Mouse (Mus musculus): Measurements from ENCODE around the gene Fam13a.

Fam13a gene

DNA sequence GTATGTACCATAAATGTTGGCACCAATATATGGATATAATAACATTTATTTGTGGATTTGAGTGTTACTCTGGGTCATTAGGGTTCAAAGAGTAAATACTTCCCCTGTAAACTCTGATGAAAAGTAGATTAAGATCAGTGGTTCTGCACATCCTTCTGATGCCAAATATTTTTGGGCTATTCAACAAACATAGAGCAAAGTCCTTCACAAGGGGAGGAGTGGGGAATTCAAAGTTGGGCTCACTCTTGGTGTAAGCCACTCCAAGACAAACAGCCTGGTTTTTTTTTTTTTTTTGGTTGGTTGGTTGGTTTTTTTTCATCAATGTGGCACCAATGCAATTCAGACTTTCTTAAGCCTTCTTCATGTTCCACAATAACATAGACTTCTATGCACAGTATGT lies 86.6 kb downstream of the Fam13a start:
- DNase-seq (ENCODE audit: extremely low read depth, insufficient read length, low spot score): no peak

DNA sequence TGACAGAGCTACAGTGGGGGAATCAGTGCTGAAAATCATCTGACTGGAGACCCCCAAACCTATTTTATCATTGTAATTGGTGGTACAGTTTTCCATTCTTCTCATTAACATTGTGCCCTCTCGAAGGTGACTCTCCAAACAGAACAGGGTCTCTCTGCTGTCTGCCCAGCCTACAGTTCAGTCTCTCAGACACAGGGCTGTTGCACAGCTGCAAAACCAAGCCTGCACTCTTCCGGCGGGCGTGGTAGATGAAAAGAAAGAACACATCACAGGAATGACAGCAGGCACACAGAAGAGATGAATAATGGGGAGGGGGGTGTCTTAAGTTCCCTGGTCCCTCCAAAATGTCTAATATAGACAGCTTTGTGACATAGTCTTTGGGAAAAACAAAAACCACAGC lies 90.2 kb downstream of the Fam13a start:
- no peak for DNase-seq (ENCODE audit: extremely low read depth, insufficient read length, low spot score)

DNA sequence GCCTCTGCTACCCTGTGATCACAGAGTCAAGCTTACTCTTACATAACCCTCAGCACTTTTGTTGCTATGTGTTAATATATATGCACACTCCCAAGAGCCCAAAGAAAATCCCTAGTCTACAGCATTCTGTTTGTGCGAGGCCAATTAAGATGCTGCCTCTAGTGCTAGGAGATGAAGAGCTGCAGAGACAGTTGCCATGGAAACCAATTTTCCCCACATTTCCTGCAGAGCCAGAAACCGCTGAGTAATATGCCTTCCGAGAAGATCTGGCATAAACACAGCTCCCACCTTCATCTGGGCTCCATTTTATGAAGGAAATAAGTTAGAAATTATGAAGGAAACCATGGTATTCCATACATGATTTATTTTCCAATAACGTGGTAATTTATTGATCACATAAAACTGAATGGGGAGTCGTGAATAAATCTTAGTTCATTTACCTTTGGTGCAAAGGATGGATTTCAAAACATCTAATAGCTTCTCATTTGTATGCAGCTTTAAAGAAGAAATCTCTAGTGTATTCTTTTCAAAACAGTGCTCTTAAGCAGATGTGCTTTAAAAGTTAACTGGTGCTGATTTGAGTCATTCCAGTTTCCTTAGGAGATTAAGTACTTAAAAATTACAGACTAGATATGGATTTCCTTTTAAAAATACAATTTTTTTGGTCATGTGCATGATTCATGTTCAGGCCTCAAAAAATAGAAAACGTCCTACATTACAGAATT lies 91.0 kb downstream of the Fam13a start:
- DNase-seq (ENCODE audit: extremely low read depth, insufficient read length, low spot score): no peak

DNA sequence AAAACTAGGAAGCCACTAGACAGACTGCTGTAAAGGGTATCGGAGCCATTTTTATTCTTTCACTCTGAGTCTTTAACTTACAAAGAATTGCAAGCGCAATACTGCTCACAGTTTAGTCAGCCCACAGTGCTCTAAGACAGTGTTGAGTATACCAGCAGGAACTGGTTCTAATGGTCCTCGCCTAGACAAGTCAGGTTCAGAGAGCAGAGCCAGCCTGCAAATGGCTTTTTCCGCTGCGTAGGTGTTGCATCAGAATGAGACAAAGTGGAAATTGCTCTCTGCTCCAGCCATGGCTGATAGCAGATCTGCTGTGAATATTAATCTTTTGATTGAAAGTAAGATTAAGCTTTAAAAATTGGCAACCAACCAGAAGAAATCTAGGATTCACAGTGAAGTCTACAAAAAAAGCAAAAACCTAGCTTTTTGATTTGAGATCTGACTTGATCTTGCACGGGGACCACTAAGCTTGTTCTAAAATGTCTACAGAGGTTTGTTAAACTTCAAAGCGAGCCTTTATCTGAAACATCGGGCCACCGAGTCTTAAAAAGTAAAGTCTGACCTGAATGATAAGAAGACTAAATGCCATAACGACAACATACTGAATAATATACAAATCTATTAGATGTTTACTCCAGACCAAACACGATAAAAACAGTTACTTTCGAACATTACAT lies 91.7 kb downstream of the Fam13a start:
- no peak for DNase-seq (ENCODE audit: extremely low read depth, insufficient read length, low spot score)

DNA sequence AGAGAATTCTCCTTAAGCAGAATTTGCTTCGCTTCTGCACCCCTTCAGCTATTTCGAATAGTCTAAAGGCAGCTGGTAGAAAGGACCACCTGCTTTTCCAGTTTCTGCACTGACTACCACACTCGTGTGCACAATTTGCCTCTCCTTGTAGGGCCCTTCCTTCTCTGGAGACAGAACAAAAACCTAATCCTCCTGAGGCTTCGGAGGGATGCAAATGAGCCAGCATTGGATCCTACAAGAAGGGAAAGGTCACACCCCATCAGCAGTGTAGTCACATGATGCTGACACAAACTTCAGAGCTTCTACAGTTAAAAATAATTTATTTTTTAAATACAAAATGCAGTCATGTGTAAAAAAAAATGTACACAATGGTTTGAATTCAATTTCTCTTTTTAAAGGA lies 93.2 kb downstream of the Fam13a start:
- no peak for DNase-seq (ENCODE audit: extremely low read depth, insufficient read length, low spot score)

GRCm38 (mm10) chr6:58929911-58930431 lies 94.4 kb downstream of the Fam13a start:
- no peak for DNase-seq (ENCODE audit: extremely low read depth, insufficient read length, low spot score)

- no peak for DNase-seq (ENCODE audit: extremely low read depth, insufficient read length, low spot score)
Observed at GRCm38 (mm10) chr6:58927881-58928280, 96.5 kb downstream of the Fam13a start.

DNA sequence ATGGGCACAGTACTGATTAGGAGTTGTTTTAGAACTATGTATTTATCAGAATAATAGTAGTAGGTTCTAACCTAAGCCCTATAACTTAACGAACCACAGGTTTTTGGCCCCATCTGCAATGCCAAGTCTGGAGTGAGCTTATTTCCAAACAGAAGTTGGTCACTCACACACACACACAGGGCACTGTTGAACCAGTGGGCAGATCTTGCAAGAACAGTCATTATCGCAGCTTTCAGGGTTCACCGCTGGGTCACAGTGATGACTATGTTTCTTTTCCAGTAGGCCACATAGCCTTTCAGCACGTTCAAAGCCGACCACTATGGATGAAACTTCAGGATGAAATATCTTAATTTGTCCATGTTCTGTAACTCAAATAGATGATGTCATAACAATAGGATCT lies 101.8 kb downstream of the Fam13a start:
- no peak for DNase-seq (ENCODE audit: extremely low read depth, insufficient read length, low spot score)

- no peak for DNase-seq (ENCODE audit: extremely low read depth, insufficient read length, low spot score)
Observed at GRCm38 (mm10) chr6:58921623-58922022, 102.7 kb downstream of the Fam13a start.

- no peak for DNase-seq (ENCODE audit: extremely low read depth, insufficient read length, low spot score)
Observed at GRCm38 (mm10) chr6:58920735-58921134, 103.6 kb downstream of the Fam13a start.

DNA sequence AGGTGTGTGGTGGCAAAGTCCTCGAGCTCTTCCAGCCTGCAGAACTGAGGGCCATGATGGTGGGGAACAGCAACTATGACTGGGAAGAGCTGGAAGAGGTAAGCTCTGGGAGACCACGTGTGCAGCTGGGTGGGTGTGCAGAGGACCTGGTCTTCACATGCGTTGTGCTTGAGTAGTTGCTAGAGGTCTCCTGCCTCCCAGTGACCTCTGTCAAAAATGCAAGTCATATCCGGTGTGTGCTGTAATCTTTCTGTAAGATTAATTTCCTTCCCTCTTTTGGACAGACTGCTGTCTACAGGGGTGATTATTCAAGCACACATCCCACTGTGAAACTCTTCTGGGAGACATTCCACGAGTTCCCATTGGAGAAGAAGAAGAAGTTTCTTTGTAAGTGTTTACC lies 107.9 kb downstream of the Fam13a start:
- no peak for DNase-seq (ENCODE audit: extremely low read depth, insufficient read length, low spot score)

- DNase-seq (ENCODE audit: extremely low read depth, insufficient read length, low spot score): no peak
Observed at GRCm38 (mm10) chr6:58913971-58914370, 110.4 kb downstream of the Fam13a start.

- DNase-seq (ENCODE audit: extremely low read depth, insufficient read length, low spot score): no peak
Observed at GRCm38 (mm10) chr6:58913551-58913950, 110.8 kb downstream of the Fam13a start.

DNA sequence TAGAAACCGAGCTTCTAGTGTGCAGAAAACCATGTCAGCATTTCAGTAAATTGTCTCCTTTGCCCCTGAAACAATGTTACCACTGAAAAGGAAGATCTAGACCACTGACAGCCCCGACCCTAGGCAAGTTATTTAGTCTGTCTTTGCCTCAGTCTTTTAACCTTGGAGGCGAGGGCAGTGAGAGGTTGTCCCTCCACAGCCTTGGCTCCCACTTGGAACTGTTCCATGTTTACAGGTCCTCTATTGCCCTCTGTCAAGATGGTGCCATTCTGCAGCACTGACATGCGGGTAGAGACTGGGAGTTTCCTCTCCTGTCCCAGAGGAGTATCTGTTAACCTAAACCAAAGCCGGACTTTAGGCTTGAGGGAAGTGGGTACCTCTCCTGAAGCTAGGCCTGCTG lies 111.5 kb downstream of the Fam13a start:
- DNase-seq (ENCODE audit: extremely low read depth, insufficient read length, low spot score): no peak

- DNase-seq (ENCODE audit: extremely low read depth, insufficient read length, low spot score): no peak
Observed at GRCm38 (mm10) chr6:58907791-58908190, 116.6 kb downstream of the Fam13a start.

- DNase-seq (ENCODE audit: extremely low read depth, insufficient read length, low spot score): no peak
Observed at GRCm38 (mm10) chr6:58907336-58907735, 117.0 kb downstream of the Fam13a start.

GRCm38 (mm10) chr6:58906852-58907261 lies 117.5 kb downstream of the Fam13a start, which contains the start of gene Nap1l5:
Nap1l5 (minus strand) TSS chr6:58907076.
- peak; percentile 20 for DNase-seq (ENCODE audit: extremely low read depth, insufficient read length, low spot score)

- DNase-seq (ENCODE audit: extremely low read depth, insufficient read length, low spot score): no peak
Observed at GRCm38 (mm10) chr6:58904551-58904950, 119.8 kb downstream of the Fam13a start.

- DNase-seq (ENCODE audit: extremely low read depth, insufficient read length, low spot score): no peak
Observed at GRCm38 (mm10) chr6:58903171-58903570, 121.2 kb downstream of the Fam13a start.

DNA sequence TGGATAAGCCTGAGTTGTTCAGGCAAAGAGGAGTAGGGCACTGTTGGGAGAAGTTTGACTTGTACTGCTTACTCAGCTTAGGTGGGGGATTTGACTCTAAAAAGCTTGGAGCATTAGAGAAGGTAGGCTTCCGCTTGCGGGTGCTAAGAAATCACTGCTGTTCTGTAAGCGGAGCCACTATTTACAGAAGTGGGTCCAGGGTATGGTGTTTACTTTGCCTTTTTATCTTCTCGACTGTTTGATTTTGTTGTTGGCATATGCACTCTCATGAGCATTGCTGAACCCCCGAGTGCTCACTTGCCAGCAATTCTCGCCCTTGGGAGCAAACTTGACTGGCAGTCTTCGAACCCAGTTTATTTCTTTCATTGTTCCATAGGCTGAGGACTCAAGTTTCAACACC lies 123.8 kb downstream of the Fam13a start:
- no peak for DNase-seq (ENCODE audit: extremely low read depth, insufficient read length, low spot score)

DNA sequence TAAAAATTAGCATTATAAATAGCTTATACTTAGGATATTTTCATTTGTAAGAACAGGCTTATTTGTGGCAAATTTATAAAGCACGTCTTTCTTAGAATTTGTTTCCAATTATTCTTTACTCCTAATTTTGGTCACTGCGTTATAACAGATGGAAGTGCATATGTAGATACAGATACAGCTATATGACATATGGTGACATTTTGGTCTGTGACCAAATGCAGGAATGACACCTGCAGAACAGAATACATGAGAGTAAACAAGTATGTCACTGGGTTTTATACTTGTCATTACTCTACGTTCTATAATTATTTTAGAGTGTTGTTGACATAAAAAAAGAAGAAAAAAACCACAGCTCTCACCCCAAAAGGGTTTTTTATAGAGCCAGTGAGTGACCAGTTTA lies 125.3 kb downstream of the Fam13a start:
- DNase-seq (ENCODE audit: extremely low read depth, insufficient read length, low spot score): no peak

DNA sequence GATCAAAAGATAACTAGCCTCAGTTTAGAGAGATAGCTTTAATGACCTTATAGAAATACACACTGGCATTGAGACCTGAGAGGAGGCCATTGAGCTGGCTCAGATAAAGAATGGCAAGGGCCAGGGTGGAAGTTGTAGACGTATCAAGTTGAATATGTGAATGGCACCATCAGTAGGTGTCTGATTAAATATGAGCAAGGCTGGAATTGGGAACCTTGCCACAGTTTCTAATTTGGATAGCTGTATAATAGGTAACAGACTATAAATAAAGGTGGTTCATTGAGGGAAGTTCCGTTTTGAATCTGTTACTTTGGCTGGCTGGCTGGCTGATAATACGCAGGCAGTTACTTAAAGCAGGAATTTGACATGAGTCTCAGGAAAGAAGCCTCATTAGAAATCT lies 127.7 kb downstream of the Fam13a start:
- DNase-seq (ENCODE audit: extremely low read depth, insufficient read length, low spot score): no peak

All from 3134 (cell line).